ENCODE assay signal across 37 mouse cellular contexts in the genomic region with DNA sequence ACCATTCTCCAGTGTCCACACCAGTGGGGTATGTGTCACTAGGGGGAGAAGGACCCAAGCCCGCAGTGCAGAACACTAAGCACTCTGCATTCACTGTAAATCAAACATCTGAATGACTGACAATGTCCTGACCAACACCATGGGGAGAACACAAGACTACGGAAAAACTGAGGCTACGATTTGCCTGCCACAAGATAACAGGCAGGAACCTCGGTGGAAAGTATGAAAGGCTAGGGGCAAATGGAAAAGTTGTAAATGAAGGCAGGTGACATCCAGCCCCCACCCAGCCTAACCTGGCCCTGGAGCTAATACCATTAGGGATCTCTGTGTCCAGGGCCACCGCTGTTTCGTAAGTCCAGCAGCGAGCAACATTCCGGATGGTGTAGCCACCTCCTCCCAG. TPM values are rescaled to one million over a fixed set of nuclear protein-coding genes. Genes with fewer than 3 reads are reported as not detected.
"Had no signal": no experiment of that assay in that cellular context is flagged by ENCODE, and none has a peak within 500 bp of the region (broad histone marks: within the 10 kb centered on the region; RNA-seq: fewer than 3 reads in every experiment).

No protein-coding gene starts in this region.

- H3K27me3 ChIP-seq: embryonic facial prominence, embryonic 12.5 days; embryonic facial prominence, embryonic 13.5 days; embryonic facial prominence, embryonic 15.5 days; forebrain, embryonic 12.5 days; forebrain, embryonic 13.5 days; forebrain, embryonic 15.5 days had no signal

- H3K9ac ChIP-seq: embryonic facial prominence, embryonic 12.5 days; embryonic facial prominence, embryonic 13.5 days; embryonic facial prominence, embryonic 15.5 days; forebrain, embryonic 12.5 days; forebrain, embryonic 13.5 days; forebrain, embryonic 15.5 days; forebrain, postnatal 0 days had no signal

- H3K27ac ChIP-seq: embryonic facial prominence, embryonic 10.5 days; embryonic facial prominence, embryonic 12.5 days; embryonic facial prominence, embryonic 13.5 days; embryonic facial prominence, embryonic 15.5 days; forebrain, embryonic 10.5 days; forebrain, embryonic 12.5 days; forebrain, embryonic 13.5 days; forebrain, embryonic 15.5 days; gastrocnemius, adult 2 months; heart, adult 2 months had no signal

- H3K4me2 ChIP-seq: embryonic facial prominence, embryonic 12.5 days; embryonic facial prominence, embryonic 13.5 days; embryonic facial prominence, embryonic 15.5 days; forebrain, embryonic 12.5 days; forebrain, embryonic 13.5 days; forebrain, embryonic 15.5 days had no signal

- DNase-seq: cerebellum, adult 8-10 months; cerebellum, adult 9-10 months; cerebellum, adult 9-11 months; cerebellum, postnatal 10 days; cerebellum, postnatal 14 days; cerebellum, postnatal 25 days; cerebellum, postnatal 36 days; embryo, embryonic 11 days; forebrain, postnatal 0 days; gastrocnemius, adult 2 months; gastrocnemius, postnatal 10 days; gastrocnemius, postnatal 14 days; gastrocnemius, postnatal 25 days; gastrocnemius, postnatal 36 days; heart, adult 11 months; heart, adult 18-20 months; heart, adult 2 months had no signal

- ATAC-seq: forebrain, embryonic 13.5 days; forebrain, embryonic 14.5 days; forebrain, embryonic 15.5 days; forebrain, embryonic 16.5 days; forebrain, postnatal 0 days had no signal

- H3K9me3 ChIP-seq: embryonic facial prominence, embryonic 10.5 days; embryonic facial prominence, embryonic 12.5 days; embryonic facial prominence, embryonic 13.5 days; embryonic facial prominence, embryonic 15.5 days; forebrain, embryonic 10.5 days; forebrain, embryonic 12.5 days; forebrain, embryonic 13.5 days; forebrain, embryonic 15.5 days had no signal

- H3K4me3 ChIP-seq: embryonic facial prominence, embryonic 10.5 days; embryonic facial prominence, embryonic 12.5 days; embryonic facial prominence, embryonic 13.5 days; embryonic facial prominence, embryonic 15.5 days; erythroblast, embryonic 14.5 days; forebrain, embryonic 10.5 days; forebrain, embryonic 12.5 days; forebrain, embryonic 13.5 days; forebrain, embryonic 15.5 days; gastrocnemius, adult 2 months; heart, adult 2 months had no signal

RNA-seq across cellular contexts. Expression of gene Fam229a, which starts 27.5 kb away (rescaled TPM):
- total RNA-seq: common myeloid progenitor, adult 5-6 weeks; gastrocnemius, adult 18-20 months; gastrocnemius, adult 2 months; gastrocnemius, adult 8-10 months; gastrocnemius, postnatal 10 days; gastrocnemius, postnatal 14 days; gastrocnemius, postnatal 25 days; gastrocnemius, postnatal 36 days; gastrocnemius, postnatal 4 days; granulocyte monocyte progenitor cell, adult 5-6 weeks; heart, adult 8-10 months had no signal
- polyA plus RNA-seq: embryonic facial prominence, embryonic 10.5 days; embryonic facial prominence, embryonic 11.5 days; embryonic facial prominence, embryonic 13.5 days; embryonic facial prominence, embryonic 14.5 days; embryonic facial prominence, embryonic 15.5 days; forebrain, embryonic 10.5 days; forebrain, embryonic 11.5 days; forebrain, embryonic 12.5 days; forebrain, embryonic 13.5 days; forebrain, embryonic 14.5 days; forebrain, embryonic 15.5 days; heart, adult 2 months had no signal

RNA-seq across cellular contexts. Expression of gene Tssk3, which starts 27.7 kb away (rescaled TPM):
- total RNA-seq: common myeloid progenitor, adult 5-6 weeks; gastrocnemius, adult 18-20 months; gastrocnemius, adult 2 months; gastrocnemius, adult 8-10 months; gastrocnemius, postnatal 10 days; gastrocnemius, postnatal 14 days; gastrocnemius, postnatal 25 days; gastrocnemius, postnatal 36 days; gastrocnemius, postnatal 4 days; granulocyte monocyte progenitor cell, adult 5-6 weeks; heart, adult 18-20 months; heart, adult 2 months; heart, adult 8-10 months had no signal
- polyA plus RNA-seq: embryonic facial prominence, embryonic 10.5 days; embryonic facial prominence, embryonic 11.5 days; embryonic facial prominence, embryonic 12.5 days; embryonic facial prominence, embryonic 13.5 days; embryonic facial prominence, embryonic 14.5 days; embryonic facial prominence, embryonic 15.5 days; erythroblast, embryonic 14.5 days; forebrain, embryonic 10.5 days; forebrain, embryonic 11.5 days; forebrain, embryonic 12.5 days; forebrain, embryonic 13.5 days; forebrain, embryonic 14.5 days had no signal

RNA-seq across cellular contexts. Expression of gene Lck, which starts 54.9 kb away (rescaled TPM):
- total RNA-seq: gastrocnemius, adult 18-20 months; gastrocnemius, adult 2 months; gastrocnemius, adult 8-10 months had no signal
